Mouse (Mus musculus) liver, adult 2 months (tissue): ENCODE measurements around the gene Asic5.

Experiments used
- CTCF ChIP-seq: fragments of 200-500 bp; IDR thresholded peaks from 2 replicates; pipeline ENCODE4 v1.5.1; 2011; ENCODE audit warnings: low read depth, low read length, control low read depth
- POLR2A ChIP-seq: fragments of 200-500 bp; IDR thresholded peaks from 2 replicates; pipeline ENCODE4 v1.6.1; 2011; ENCODE audit warnings: low read length, control low read depth; ENCODE audit not compliant: insufficient read depth; ENCODE audit errors: extremely low read depth

- TF ChIP-seq CTCF (no peak), POLR2A (no peak)
Observed at GRCm38 (mm10) chr3:81986103-81986502, 4.0 kb downstream of the Asic5 start.
